Mouse (Mus musculus) bone marrow, adult 2 months (tissue): Measurements from ENCODE around the gene Abr. TPM values are rescaled to one million over a fixed set of nuclear protein-coding genes. Genes with fewer than 3 reads are reported as not detected.

Experiments used
- H3K27ac ChIP-seq: fragments of 200-500 bp; 2 replicates; pipeline ENCODE4 v1.5.1; 2012; ENCODE audit warnings: low read depth, mild to moderate bottlenecking, control low read depth, inconsistent platforms, low read length; ENCODE audit not compliant: control insufficient read depth, poor library complexity, insufficient read depth
- H3K4me1 ChIP-seq: fragments of 200-500 bp; 2 replicates; pipeline ENCODE4 v1.6.1; 2011; ENCODE audit warnings: low read length; ENCODE audit not compliant: control insufficient read depth, insufficient read depth
- H3K4me3 ChIP-seq: fragments of 200-500 bp; replicated peaks from 2 replicates; pipeline ENCODE3; 2011; ENCODE audit warnings: mild to moderate bottlenecking, low read depth, low read length, control low read depth; ENCODE audit not compliant: control insufficient read depth
- CTCF ChIP-seq: fragments of 200-500 bp; IDR thresholded peaks from 2 replicates; pipeline ENCODE4 v1.5.1; 2011; ENCODE audit warnings: low read length, control low read depth; ENCODE audit not compliant: control insufficient read depth, insufficient read depth
- POLR2A ChIP-seq: fragments of 200-500 bp; IDR thresholded peaks from 2 replicates; pipeline ENCODE4 v1.6.1; 2011; ENCODE audit warnings: low read depth, mild to moderate bottlenecking, control low read depth, low read length, borderline replicate concordance; ENCODE audit not compliant: control insufficient read depth
- WGBS: fragments of 180-500 bp; shearing (Covaris S2); methylation state at CpG from one replicate; pipeline ENCODE4 v1.1.7; 2018; 5-methylcytosine and 5-hydroxymethylcytosine counted together
- polyA plus RNA-seq: library from polyadenylated mRNA; stranded (reverse); fragments of >200 nt; gene quantifications from 2 replicates; pipeline ENCODE4 v1.2.4, GENCODE M21; 2011; ENCODE audit warnings: low replicate concordance; ENCODE audit not compliant: missing spikeins, insufficient read depth, insufficient read length

Gene Abr
- polyA plus RNA-seq, 1 experiment, result 43.0 TPM

GRCm38 (mm10) chr11:76468347-76468746 lies 153.8 kb downstream of the Abr start:
- no peak for TF ChIP-seq CTCF
- no peak for TF ChIP-seq POLR2A
- H3K27ac ChIP-seq, result no peak overlapping the region
- H3K4me1 ChIP-seq, result no peaks in the 10 kb centered on the region
- H3K4me3 ChIP-seq, result no peak overlapping the region
- 62% methylated on average over 6 of the region's 6 CpGs for WGBS

GRCm38 (mm10) chr11:76467487-76468005 lies 154.6 kb downstream of the Abr start:
- whole genome bisulfite sequencing, result 74% methylated on average over 8 of the region's 8 CpGs
- TF ChIP-seq POLR2A, result no peak
- no peak for TF ChIP-seq CTCF

GRCm38 (mm10) chr11:76467073-76467472 lies 155.0 kb downstream of the Abr start:
- Histone ChIP-seq H3K4me3 (no peak overlapping the region), H3K27ac (no peak overlapping the region), H3K4me1 (no peaks in the 10 kb centered on the region)
- no peak for TF ChIP-seq CTCF
- TF ChIP-seq POLR2A, result no peak
- WGBS, result 82% methylated on average over 10 of the region's 10 CpGs

More at GRCm38 (mm10) chr11:76467487-76468005, 154.6 kb downstream of the Abr start:
- H3K4me3 ChIP-seq, result no peak overlapping the region
- H3K4me1 ChIP-seq, result no peaks in the 10 kb centered on the region
- H3K27ac ChIP-seq, result no peak overlapping the region

GRCm38 (mm10) chr11:76465879-76466278 lies 156.2 kb downstream of the Abr start:
- Histone ChIP-seq H3K4me3 (no peak overlapping the region), H3K27ac (no peak overlapping the region), H3K4me1 (no peaks in the 10 kb centered on the region)
- no peak for TF ChIP-seq CTCF
- TF ChIP-seq POLR2A, result no peak
- 87% methylated on average over 4 of the region's 4 CpGs for WGBS

GRCm38 (mm10) chr11:76461696-76462095 lies 160.4 kb downstream of the Abr start:
- 86% methylated on average over 5 of the region's 5 CpGs for WGBS
- H3K4me3 ChIP-seq, result no peak overlapping the region
- TF ChIP-seq CTCF (no peak), POLR2A (no peak)
- H3K27ac ChIP-seq, result no peak overlapping the region
- H3K4me1 ChIP-seq, result peaks cover 5% of the 10 kb centered on the region; the same call in 1 of the 2 replicates

GRCm38 (mm10) chr11:76461201-76461600 lies 160.9 kb downstream of the Abr start:
- H3K27ac ChIP-seq, result no peak overlapping the region
- TF ChIP-seq CTCF (no peak), POLR2A (no peak)
- H3K4me3 ChIP-seq, result no peak overlapping the region
- peaks cover 5% of the 10 kb centered on the region; the same call in 1 of the 2 replicates for H3K4me1 ChIP-seq
- 89% methylated on average over 6 of the region's 6 CpGs for WGBS

GRCm38 (mm10) chr11:76459489-76459888 lies 162.6 kb downstream of the Abr start:
- TF ChIP-seq POLR2A (no peak), CTCF (no peak)
- peaks cover 5% of the 10 kb centered on the region; the same call in 1 of the 2 replicates for H3K4me1 ChIP-seq
- H3K4me3 ChIP-seq, result no peak overlapping the region
- H3K27ac ChIP-seq, result peak overlapping the region; percentile 4
- WGBS, result 45% methylated on average over 3 of the region's 3 CpGs

GRCm38 (mm10) chr11:76458730-76459129 lies 163.4 kb downstream of the Abr start:
- TF ChIP-seq POLR2A, result no peak
- no peak for TF ChIP-seq CTCF
- WGBS, result 15% methylated on average over 9 of the region's 9 CpGs
- peaks cover 5% of the 10 kb centered on the region; the same call in 1 of the 2 replicates for H3K4me1 ChIP-seq
- H3K27ac ChIP-seq, result peak overlapping the region; percentile 4
- H3K4me3 ChIP-seq, result no peak overlapping the region

GRCm38 (mm10) chr11:76456897-76457296 lies 165.2 kb downstream of the Abr start:
- H3K4me3 ChIP-seq, result no peak overlapping the region
- H3K27ac ChIP-seq, result peak overlapping the region; percentile 1; the same call in 1 of the 2 replicates
- H3K4me1 ChIP-seq, result peaks cover 5% of the 10 kb centered on the region; the same call in 1 of the 2 replicates
- no peak for TF ChIP-seq CTCF
- WGBS, result 16% methylated on average over 10 of the region's 10 CpGs
